Mouse (Mus musculus): ENCODE results near the gene Gm21970. TPM values are rescaled to one million over a fixed set of nuclear protein-coding genes. Genes with fewer than 3 reads are reported as not detected.
A peak's percentile ranks its signal among the peaks of the same experiment; 100 is the strongest.

The Gm21970 gene
- polyA plus RNA-seq, 1 experiment: not detected

DNA sequence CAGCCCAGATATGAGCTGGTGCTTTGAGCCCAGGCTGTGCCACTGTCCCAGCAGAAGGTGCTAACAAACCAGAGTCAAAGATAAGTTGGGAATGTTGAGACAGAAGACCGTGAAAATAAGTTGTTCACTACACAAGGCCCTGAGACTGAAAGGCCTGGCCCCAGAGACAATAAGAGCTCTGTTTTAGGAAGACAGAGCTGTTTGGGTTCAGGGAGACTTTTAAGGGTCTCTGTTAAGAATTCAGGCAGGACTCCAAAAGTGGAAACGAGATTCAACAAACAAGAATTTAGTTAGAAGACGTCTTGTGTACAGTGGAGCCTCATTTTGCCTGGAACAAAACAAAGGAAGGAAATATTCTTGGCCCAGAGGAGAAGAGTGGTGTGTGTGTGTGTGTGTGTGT lies 12.1 kb upstream of the Gm21970 start:
- H3K4me1 ChIP-seq (ENCODE audit: control insufficient read depth, insufficient read depth, insufficient read length, low read length): peaks cover 19% of the 10 kb centered on the region; the same call in 1 of the 2 replicates
- H3K27ac ChIP-seq (ENCODE audit: insufficient read depth, low read depth, low read length): peak overlapping the region; percentile 69
- H3K27me3 ChIP-seq (ENCODE audit: control insufficient read depth, insufficient read depth, low read length): no peaks in the 10 kb centered on the region
- 77% methylated on average over 3 of the region's 3 CpGs for WGBS
- TF ChIP-seq POLR2A (IDR thresholded peaks at IDR 0.05; ENCODE audit: low read depth, low read length) (no peak), CTCF (IDR thresholded peaks at IDR 0.05; ENCODE audit: extremely low read depth, insufficient read length, insufficient replicate concordance, low read depth, low read length) (no peak)
- no peak overlapping the region for H3K4me3 ChIP-seq (ENCODE audit: low read depth, low read length)
- peaks cover 2% of the 10 kb centered on the region; the same call in 1 of the 2 replicates for H3K36me3 ChIP-seq (ENCODE audit: control insufficient read depth, insufficient read depth, low read length)

GRCm38 (mm10) chr16:91380151-91380550 lies 11.4 kb upstream of the Gm21970 start:
- WGBS: 12% methylated on average over 5 of the region's 5 CpGs
- peaks cover 19% of the 10 kb centered on the region; the same call in 1 of the 2 replicates for H3K4me1 ChIP-seq (ENCODE audit: control insufficient read depth, insufficient read depth, insufficient read length, low read length)

DNA sequence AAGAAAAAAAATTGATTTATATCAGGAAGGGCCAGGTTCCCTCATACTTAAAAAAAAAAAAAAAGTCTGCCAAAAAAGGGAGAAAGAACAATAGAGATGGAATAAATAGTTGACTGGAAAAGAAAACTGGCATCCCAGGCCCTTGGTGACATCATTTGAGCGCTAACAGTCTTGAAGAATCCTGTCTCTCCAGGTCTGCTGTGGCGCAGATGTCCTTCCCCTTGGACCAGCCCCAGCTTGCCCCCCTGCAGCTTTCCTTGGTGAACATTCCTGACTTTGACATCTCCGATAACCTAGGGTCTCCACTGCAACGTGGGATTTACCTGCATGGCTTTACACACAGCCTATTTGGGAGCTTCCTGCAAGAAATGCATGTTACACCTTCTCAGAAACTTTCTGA lies 9.9 kb upstream of the Gm21970 start:
- 79% methylated on average over 4 of the region's 4 CpGs for WGBS
- Histone ChIP-seq H3K4me1 (ENCODE audit: control insufficient read depth, insufficient read depth, insufficient read length, low read length) (peaks cover 24% of the 10 kb centered on the region; the same call in 1 of the 2 replicates), H3K36me3 (ENCODE audit: control insufficient read depth, insufficient read depth, low read length) (peaks cover 4% of the 10 kb centered on the region; the same call in 1 of the 2 replicates), H3K27me3 (ENCODE audit: control insufficient read depth, insufficient read depth, low read length) (no peaks in the 10 kb centered on the region), H3K4me3 (ENCODE audit: low read depth, low read length) (no peak overlapping the region), H3K27ac (ENCODE audit: insufficient read depth, low read depth, low read length) (peak overlapping the region; percentile 59; the same call in 1 of the 2 replicates)
- TF ChIP-seq CTCF (IDR thresholded peaks at IDR 0.05; ENCODE audit: extremely low read depth, insufficient read length, insufficient replicate concordance, low read depth, low read length) (no peak), POLR2A (IDR thresholded peaks at IDR 0.05; ENCODE audit: low read depth, low read length) (no peak)

More at GRCm38 (mm10) chr16:91380151-91380550, 11.4 kb upstream of the Gm21970 start:
- Histone ChIP-seq H3K4me3 (ENCODE audit: low read depth, low read length) (no peak overlapping the region), H3K27ac (ENCODE audit: insufficient read depth, low read depth, low read length) (no peak overlapping the region), H3K27me3 (ENCODE audit: control insufficient read depth, insufficient read depth, low read length) (no peaks in the 10 kb centered on the region), H3K36me3 (ENCODE audit: control insufficient read depth, insufficient read depth, low read length) (peaks cover 4% of the 10 kb centered on the region; the same call in 1 of the 2 replicates)
- no peak for TF ChIP-seq CTCF (IDR thresholded peaks at IDR 0.05; ENCODE audit: extremely low read depth, insufficient read length, insufficient replicate concordance, low read depth, low read length)

- TF ChIP-seq POLR2A (IDR thresholded peaks at IDR 0.05; ENCODE audit: low read depth, low read length) (no peak), CTCF (IDR thresholded peaks at IDR 0.05; ENCODE audit: extremely low read depth, insufficient read length, insufficient replicate concordance, low read depth, low read length) (no peak)
- 52% methylated on average over 9 of the region's 9 CpGs for WGBS
- peaks cover 24% of the 10 kb centered on the region; the same call in 1 of the 2 replicates for H3K4me1 ChIP-seq (ENCODE audit: control insufficient read depth, insufficient read depth, insufficient read length, low read length)
- H3K36me3 ChIP-seq (ENCODE audit: control insufficient read depth, insufficient read depth, low read length): peaks cover 4% of the 10 kb centered on the region; the same call in 1 of the 2 replicates
- H3K27me3 ChIP-seq (ENCODE audit: control insufficient read depth, insufficient read depth, low read length): no peaks in the 10 kb centered on the region
- H3K4me3 ChIP-seq (ENCODE audit: low read depth, low read length): no peak overlapping the region
- peak overlapping the region; percentile 12 for H3K27ac ChIP-seq (ENCODE audit: insufficient read depth, low read depth, low read length)
These were observed 9.2 kb upstream of the Gm21970 start for GRCm38 (mm10) chr16:91382261-91382790.

DNA sequence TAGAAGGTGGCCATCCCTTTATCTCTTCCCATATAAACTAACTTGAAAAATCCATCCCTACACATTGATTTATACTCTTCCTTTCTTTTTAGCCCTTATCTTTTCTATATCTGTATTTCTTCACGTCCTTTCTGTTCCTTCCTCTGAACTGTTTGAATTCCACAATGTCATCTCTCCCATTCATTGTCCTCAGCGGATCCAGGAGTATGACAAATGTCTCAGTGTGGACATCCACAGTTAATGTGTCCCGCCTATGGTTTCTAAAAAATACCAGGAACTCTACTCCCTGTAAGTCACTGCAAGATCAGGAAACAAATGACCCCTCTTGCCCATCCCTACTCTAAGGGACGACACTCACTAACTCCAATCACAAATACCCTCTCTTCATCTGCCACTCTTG lies 7.3 kb upstream of the Gm21970 start:
- Histone ChIP-seq H3K4me1 (ENCODE audit: control insufficient read depth, insufficient read depth, insufficient read length, low read length) (peaks cover 24% of the 10 kb centered on the region; the same call in 1 of the 2 replicates), H3K36me3 (ENCODE audit: control insufficient read depth, insufficient read depth, low read length) (peaks cover 11% of the 10 kb centered on the region), H3K27me3 (ENCODE audit: control insufficient read depth, insufficient read depth, low read length) (no peaks in the 10 kb centered on the region), H3K27ac (ENCODE audit: insufficient read depth, low read depth, low read length) (no peak overlapping the region), H3K4me3 (ENCODE audit: low read depth, low read length) (no peak overlapping the region)
- TF ChIP-seq CTCF (IDR thresholded peaks at IDR 0.05; ENCODE audit: extremely low read depth, insufficient read length, insufficient replicate concordance, low read depth, low read length): no peak
- TF ChIP-seq POLR2A (IDR thresholded peaks at IDR 0.05; ENCODE audit: low read depth, low read length): no peak
- 86% methylated on average over 4 of the region's 4 CpGs for WGBS

DNA sequence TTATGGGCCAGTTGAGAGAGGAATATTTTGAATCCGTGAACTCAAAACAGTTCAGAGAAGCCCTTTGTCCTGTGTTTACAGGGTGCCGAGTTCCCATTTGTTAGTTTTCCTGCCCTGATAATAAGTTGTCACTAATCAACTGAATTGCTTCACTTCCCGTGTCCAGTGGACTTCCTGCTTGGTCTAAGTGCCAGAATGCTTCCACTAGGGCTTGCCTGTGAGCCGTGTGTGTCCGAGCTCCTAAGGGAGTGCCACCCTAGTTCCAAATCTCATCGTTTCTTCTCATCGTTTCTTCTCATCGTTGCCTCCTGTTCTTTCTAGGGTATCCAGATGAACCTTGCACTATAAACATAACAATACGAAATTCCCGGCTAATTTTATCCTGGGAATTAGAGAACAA lies 5.9 kb upstream of the Gm21970 start:
- Histone ChIP-seq H3K4me1 (ENCODE audit: control insufficient read depth, insufficient read depth, insufficient read length, low read length) (peaks cover 19% of the 10 kb centered on the region; the same call in 1 of the 2 replicates), H3K36me3 (ENCODE audit: control insufficient read depth, insufficient read depth, low read length) (peaks cover 12% of the 10 kb centered on the region), H3K27me3 (ENCODE audit: control insufficient read depth, insufficient read depth, low read length) (no peaks in the 10 kb centered on the region), H3K27ac (ENCODE audit: insufficient read depth, low read depth, low read length) (peak overlapping the region; percentile 32), H3K4me3 (ENCODE audit: low read depth, low read length) (no peak overlapping the region)
- TF ChIP-seq CTCF (IDR thresholded peaks at IDR 0.05; ENCODE audit: extremely low read depth, insufficient read length, insufficient replicate concordance, low read depth, low read length): no peak
- no peak for TF ChIP-seq POLR2A (IDR thresholded peaks at IDR 0.05; ENCODE audit: low read depth, low read length)
- 15% methylated on average over 10 of the region's 10 CpGs for WGBS

GRCm38 (mm10) chr16:91386419-91387120 lies 5.0 kb upstream of the Gm21970 start:
- peaks cover 12% of the 10 kb centered on the region for H3K36me3 ChIP-seq (ENCODE audit: control insufficient read depth, insufficient read depth, low read length)
- H3K4me3 ChIP-seq (ENCODE audit: low read depth, low read length): no peak overlapping the region
- TF ChIP-seq CTCF (IDR thresholded peaks at IDR 0.05; ENCODE audit: extremely low read depth, insufficient read length, insufficient replicate concordance, low read depth, low read length) (no peak), POLR2A (IDR thresholded peaks at IDR 0.05; ENCODE audit: low read depth, low read length) (no peak)
- H3K4me1 ChIP-seq (ENCODE audit: control insufficient read depth, insufficient read depth, insufficient read length, low read length): peaks cover 14% of the 10 kb centered on the region; the same call in 1 of the 2 replicates
- no peak overlapping the region for H3K27ac ChIP-seq (ENCODE audit: insufficient read depth, low read depth, low read length)
- WGBS: 87% methylated on average over 10 of the region's 10 CpGs
- H3K27me3 ChIP-seq (ENCODE audit: control insufficient read depth, insufficient read depth, low read length): no peaks in the 10 kb centered on the region
